Mouse (Mus musculus): Measurements from ENCODE around the gene Retreg3. TPM values are rescaled to one million over a fixed set of nuclear protein-coding genes. Genes with fewer than 3 reads are reported as not detected.

The Retreg3 gene
- polyA plus RNA-seq (2012; rRNA removed) = 118 and 130 TPM in 2 replicates

DNA sequence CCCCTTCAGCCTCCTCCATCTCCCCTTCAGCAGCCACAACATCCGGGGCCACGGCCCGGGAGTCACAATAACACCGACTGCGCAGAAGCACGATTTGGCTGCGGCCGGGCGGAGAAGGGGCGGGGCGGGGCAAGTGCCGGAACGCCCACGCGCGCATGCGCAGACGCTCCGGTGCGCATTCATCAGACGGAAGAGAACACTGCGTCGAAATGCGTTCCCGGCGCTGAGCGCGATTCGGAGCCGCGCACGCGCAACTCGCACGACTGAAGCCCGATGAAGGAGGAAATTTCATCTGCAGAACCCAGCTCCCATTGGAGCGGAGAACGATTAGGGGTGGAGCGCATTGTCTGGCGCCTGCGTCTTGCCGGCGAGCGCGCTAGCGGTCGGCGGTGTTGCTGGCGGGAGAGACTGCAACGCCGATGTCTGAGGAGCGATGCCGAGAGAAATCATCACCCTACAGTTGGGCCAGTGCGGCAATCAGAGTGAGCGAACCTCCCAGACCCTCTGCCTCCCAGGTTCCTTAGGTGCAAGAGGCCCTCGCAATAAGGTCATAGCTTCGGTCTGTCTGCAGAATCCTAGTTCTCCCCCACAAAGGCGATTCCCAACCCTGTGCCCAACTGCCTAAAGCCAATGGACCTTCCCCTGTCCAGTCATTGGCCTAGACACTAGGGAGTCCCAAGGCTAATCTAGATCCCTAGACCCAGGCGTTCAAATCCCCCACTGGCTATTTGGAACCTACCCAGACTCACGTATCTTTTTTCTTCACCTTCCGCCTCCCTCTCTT is at the start of gene Retreg3, which contains the start of gene Tubg1:
Gene Retreg3, minus strand, starts transcription at position 133 of the 784 bp plus-strand sequence.
Gene Tubg1, plus strand, starts transcription at position 178 of the 784 bp plus-strand sequence.
- peak; percentile 73 for TF ChIP-seq CTCF (IDR thresholded peaks at IDR 0.05; ENCODE audit: borderline replicate concordance, control insufficient read depth, extremely low read depth, insufficient read depth, low read length, poor library complexity)
- TF ChIP-seq POLR2A (IDR thresholded peaks at IDR 0.05; ENCODE audit: control insufficient read depth, extremely low read depth, insufficient read depth, low read length, poor library complexity) = peak; percentile 94
- DNase-seq = peak; percentile 99
- peaks cover 12% of the 10 kb centered on the region for H3K4me1 ChIP-seq (replicated peaks; ENCODE audit: control insufficient read depth, insufficient read depth, low read length)
- no peaks in the 10 kb centered on the region for H3K27me3 ChIP-seq (ENCODE audit: control insufficient read depth, insufficient read depth, low read length)
- H3K36me3 ChIP-seq (ENCODE audit: control insufficient read depth, insufficient read depth, low read length) = no peaks in the 10 kb centered on the region; the same call in 1 of the 2 replicates
- H3K27ac ChIP-seq (ENCODE audit: control insufficient read depth, insufficient read depth, low read length) = peak within 1 kb of the TSS; percentile 17; the same call in 1 of the 2 replicates
- WGBS = under 1% methylated on average over 61 of the region's 61 CpGs
- H3K4me3 ChIP-seq (ENCODE audit: control insufficient read depth, insufficient read depth, low read length) = peak within 1 kb of the TSS; percentile 68

DNA sequence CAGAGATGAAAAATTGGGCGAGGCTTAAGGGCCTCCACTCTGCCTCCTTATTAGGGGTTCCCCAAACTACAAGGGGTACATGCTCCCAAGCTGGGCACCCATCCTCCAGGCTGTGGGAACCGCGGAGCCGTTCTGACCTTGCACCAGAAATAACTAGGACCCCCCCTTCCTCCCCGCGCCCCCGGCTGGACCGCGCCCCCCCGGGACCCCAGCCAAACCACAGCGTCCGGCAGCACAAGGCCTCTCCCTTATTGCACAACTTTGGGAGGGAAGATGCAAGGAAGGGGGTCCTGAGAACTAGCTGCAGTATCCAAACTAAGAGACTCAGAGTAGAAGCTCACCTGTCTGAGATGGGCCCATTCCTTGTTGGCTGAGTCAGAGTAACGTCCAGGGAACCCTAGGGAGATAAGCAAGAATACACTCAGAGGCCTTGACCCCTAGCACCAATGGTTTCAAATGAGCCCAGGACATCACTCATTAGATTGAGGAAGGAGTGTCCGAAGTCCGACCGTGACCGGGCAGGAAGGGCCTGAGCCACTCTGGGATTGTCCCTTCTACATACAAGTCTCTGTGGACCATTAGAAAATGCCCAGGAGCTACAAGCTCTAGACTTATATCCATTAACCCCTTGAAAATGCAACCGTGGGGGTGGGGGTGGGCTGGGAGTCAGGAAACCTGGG is 48.7 kb upstream of the Retreg3 start:
- 31% methylated on average over 18 of the region's 18 CpGs for WGBS
- no peak for DNase-seq
- H3K27ac ChIP-seq (ENCODE audit: control insufficient read depth, insufficient read depth, low read length) = no peak overlapping the region
- TF ChIP-seq POLR2A (IDR thresholded peaks at IDR 0.05; ENCODE audit: control insufficient read depth, extremely low read depth, insufficient read depth, low read length, poor library complexity) (no peak), CTCF (IDR thresholded peaks at IDR 0.05; ENCODE audit: borderline replicate concordance, control insufficient read depth, extremely low read depth, insufficient read depth, low read length, poor library complexity) (no peak)
- H3K4me3 ChIP-seq (ENCODE audit: control insufficient read depth, insufficient read depth, low read length) = no peak overlapping the region
- peaks cover 16% of the 10 kb centered on the region for H3K4me1 ChIP-seq (replicated peaks; ENCODE audit: control insufficient read depth, insufficient read depth, low read length)
- H3K27me3 ChIP-seq (ENCODE audit: control insufficient read depth, insufficient read depth, low read length) = peaks cover 30% of the 10 kb centered on the region
- no peaks in the 10 kb centered on the region for H3K36me3 ChIP-seq (ENCODE audit: control insufficient read depth, insufficient read depth, low read length)

GRCm38 (mm10) chr11:101167963-101168300 is 48.2 kb upstream of the Retreg3 start:
- 48% methylated on average over 8 of the region's 8 CpGs for WGBS
- H3K27ac ChIP-seq (ENCODE audit: control insufficient read depth, insufficient read depth, low read length) = no peak overlapping the region
- H3K27me3 ChIP-seq (ENCODE audit: control insufficient read depth, insufficient read depth, low read length) = peaks cover 27% of the 10 kb centered on the region
- H3K4me1 ChIP-seq (replicated peaks; ENCODE audit: control insufficient read depth, insufficient read depth, low read length) = peaks cover 12% of the 10 kb centered on the region
- H3K4me3 ChIP-seq (ENCODE audit: control insufficient read depth, insufficient read depth, low read length) = no peak overlapping the region
- no peak for DNase-seq
- TF ChIP-seq CTCF (IDR thresholded peaks at IDR 0.05; ENCODE audit: borderline replicate concordance, control insufficient read depth, extremely low read depth, insufficient read depth, low read length, poor library complexity) (no peak), POLR2A (IDR thresholded peaks at IDR 0.05; ENCODE audit: control insufficient read depth, extremely low read depth, insufficient read depth, low read length, poor library complexity) (no peak)
- H3K36me3 ChIP-seq (ENCODE audit: control insufficient read depth, insufficient read depth, low read length) = no peaks in the 10 kb centered on the region

DNA sequence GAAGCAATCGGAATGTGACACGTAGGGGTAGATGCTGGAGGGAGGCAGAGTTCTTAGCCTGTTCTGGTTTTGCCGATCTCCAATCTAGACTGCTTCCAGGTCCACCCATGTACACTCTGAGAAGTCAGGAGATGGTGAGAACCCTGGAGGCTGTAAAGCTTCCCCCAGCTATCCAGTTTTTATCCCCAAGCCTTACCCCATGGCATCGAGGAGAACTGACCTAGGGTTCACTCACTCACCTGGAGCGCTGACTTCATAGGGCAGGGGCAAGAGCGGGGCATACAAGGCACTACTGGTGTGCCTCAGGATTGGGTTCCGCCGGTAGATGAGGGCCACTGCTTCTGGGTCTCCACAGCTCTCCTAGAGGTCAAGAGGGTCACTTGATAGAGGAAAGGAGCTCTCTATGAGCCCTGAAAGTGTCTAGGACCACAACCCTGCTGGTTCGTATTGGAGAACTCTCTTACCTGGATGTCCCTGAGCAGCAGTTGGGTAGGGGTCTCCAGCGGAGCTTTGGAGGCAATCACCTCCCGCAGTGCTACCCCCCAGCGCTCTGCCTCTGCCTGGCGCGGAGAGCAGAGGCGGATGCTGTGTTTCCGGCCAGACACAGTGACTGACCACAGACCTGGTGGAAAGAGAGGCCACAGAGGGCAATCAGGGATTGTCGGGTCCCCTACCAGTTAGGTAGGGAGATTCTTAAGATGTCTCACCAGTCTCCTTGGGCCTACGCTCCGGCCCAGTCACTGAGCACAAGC is 47.7 kb upstream of the Retreg3 start:
- Histone ChIP-seq H3K4me1 (replicated peaks; ENCODE audit: control insufficient read depth, insufficient read depth, low read length) (peaks cover 12% of the 10 kb centered on the region), H3K27ac (ENCODE audit: control insufficient read depth, insufficient read depth, low read length) (no peak overlapping the region), H3K27me3 (ENCODE audit: control insufficient read depth, insufficient read depth, low read length) (peaks cover 24% of the 10 kb centered on the region), H3K4me3 (ENCODE audit: control insufficient read depth, insufficient read depth, low read length) (no peak overlapping the region), H3K36me3 (ENCODE audit: control insufficient read depth, insufficient read depth, low read length) (no peaks in the 10 kb centered on the region)
- TF ChIP-seq POLR2A (IDR thresholded peaks at IDR 0.05; ENCODE audit: control insufficient read depth, extremely low read depth, insufficient read depth, low read length, poor library complexity) = no peak
- no peak for TF ChIP-seq CTCF (IDR thresholded peaks at IDR 0.05; ENCODE audit: borderline replicate concordance, control insufficient read depth, extremely low read depth, insufficient read depth, low read length, poor library complexity)
- DNase-seq = no peak
- WGBS = 60% methylated on average over 19 of the region's 19 CpGs

DNA sequence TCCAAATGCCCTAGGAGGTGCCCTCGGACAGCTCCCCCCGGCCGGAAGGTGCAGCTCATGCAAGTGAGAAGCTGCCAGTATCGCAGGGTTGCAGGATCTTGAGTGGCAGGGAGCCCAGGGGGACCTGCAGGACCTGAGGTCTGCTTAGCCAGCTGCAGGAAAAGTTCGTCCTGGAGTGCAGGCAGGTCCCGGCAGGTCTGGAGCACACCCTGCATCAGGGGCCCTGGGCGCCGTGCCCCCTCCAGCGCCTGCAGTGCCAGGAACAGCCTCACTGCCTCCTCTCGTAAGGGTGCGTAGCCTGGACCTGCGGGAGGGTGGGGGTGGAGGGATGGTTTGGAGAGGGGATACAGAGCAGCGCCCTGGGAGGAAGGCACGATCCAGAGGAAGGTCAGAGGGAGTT is 46.7 kb upstream of the Retreg3 start:
- H3K4me1 ChIP-seq (replicated peaks; ENCODE audit: control insufficient read depth, insufficient read depth, low read length) = peaks cover 9% of the 10 kb centered on the region; the same call in 1 of the 2 replicates
- no peak for DNase-seq
- H3K36me3 ChIP-seq (ENCODE audit: control insufficient read depth, insufficient read depth, low read length) = no peaks in the 10 kb centered on the region
- peaks cover 18% of the 10 kb centered on the region for H3K27me3 ChIP-seq (ENCODE audit: control insufficient read depth, insufficient read depth, low read length)
- H3K4me3 ChIP-seq (ENCODE audit: control insufficient read depth, insufficient read depth, low read length) = no peak overlapping the region
- TF ChIP-seq CTCF (IDR thresholded peaks at IDR 0.05; ENCODE audit: borderline replicate concordance, control insufficient read depth, extremely low read depth, insufficient read depth, low read length, poor library complexity) (no peak), POLR2A (IDR thresholded peaks at IDR 0.05; ENCODE audit: control insufficient read depth, extremely low read depth, insufficient read depth, low read length, poor library complexity) (no peak)
- 67% methylated on average over 14 of the region's 14 CpGs for WGBS
- H3K27ac ChIP-seq (ENCODE audit: control insufficient read depth, insufficient read depth, low read length) = no peak overlapping the region
